Mouse (Mus musculus) forebrain, embryonic 12.5 days (tissue): ENCODE data around the gene Pax1. TPM values are rescaled to one million over a fixed set of nuclear protein-coding genes. Genes with fewer than 3 reads are reported as not detected.

Source experiments
- ATAC-seq: fragments of 200-750 bp; cut with Nextera tagmentation; 2 replicates; pipeline ENCODE4 v1.8.0; 2017; ENCODE audit warnings: moderate TSS enrichment; ENCODE audit not compliant: low FRiP score
- H3K27ac ChIP-seq: fragments of 300-500 bp; sonication (generic); 2 replicates; pipeline ENCODE4 v1.5.1; 2016; ENCODE audit warnings: mild to moderate bottlenecking
- H3K27me3 ChIP-seq: fragments of 300-500 bp; sonication (generic); 2 replicates; pipeline ENCODE4 v1.6.1; 2016; ENCODE audit warnings: mild to moderate bottlenecking
- H3K36me3 ChIP-seq: fragments of 300-500 bp; sonication (generic); replicated peaks from 2 replicates; pipeline ENCODE4 v1.6.1; 2016; ENCODE audit warnings: mild to moderate bottlenecking
- H3K4me1 ChIP-seq: fragments of 300-500 bp; sonication (generic); 2 replicates; pipeline ENCODE4 v1.6.1; 2016
- H3K4me2 ChIP-seq: fragments of 300-500 bp; sonication (generic); 2 replicates; pipeline ENCODE4 v1.6.1; 2016; ENCODE audit warnings: mild to moderate bottlenecking, moderate library complexity
- H3K4me3 ChIP-seq: fragments of 300-500 bp; sonication (generic); replicated peaks from 2 replicates; pipeline ENCODE4 v1.5.1; 2016; ENCODE audit warnings: mild to moderate bottlenecking
- H3K9ac ChIP-seq: fragments of 300-500 bp; sonication (generic); 2 replicates; pipeline ENCODE4 v1.6.1; 2016; ENCODE audit warnings: mild to moderate bottlenecking
- H3K9me3 ChIP-seq: fragments of 300-500 bp; sonication (generic); 2 replicates; pipeline ENCODE4 v1.6.1; 2016
- WGBS: fragments of 180-500 bp; shearing (Covaris S2); methylation state at CpG from one replicate; pipeline ENCODE4 v1.1.7; 2016; 5-methylcytosine and 5-hydroxymethylcytosine counted together
- polyA plus RNA-seq: library from polyadenylated mRNA; unstranded; fragments of >200 nt; fragmentation: Nextera tagmentation; extraction: Ambion mirVana; gene quantifications from 2 replicates; pipeline ENCODE4 v1.2.1, GENCODE M21; 2016

Pax1 gene
- polyA plus RNA-seq, 1 experiment from 2014 or later = 2.2 TPM

- Histone ChIP-seq H3K4me1 (peaks cover 18% of the 10 kb centered on the region), H3K4me2 (peak overlapping the region; percentile 45), H3K9ac (no peak overlapping the region), H3K36me3 (no peaks in the 10 kb centered on the region), H3K9me3 (no peaks in the 10 kb centered on the region), H3K4me3 (peak overlapping the region; percentile 32), H3K27me3 (peaks cover 92% of the 10 kb centered on the region), H3K27ac (no peak overlapping the region)
- WGBS = under 1% methylated on average over 78 of the region's 80 CpGs
- peak; percentile 67 for ATAC-seq
These were observed 3.5 kb downstream of the Pax1 start for GRCm38 (mm10) chr2:147364982-147365907.

GRCm38 (mm10) chr2:147365908-147366630 lies 4.3 kb downstream of the Pax1 start:
- peaks cover 92% of the 10 kb centered on the region for H3K27me3 ChIP-seq
- 1% methylated on average over 36 of the region's 36 CpGs for WGBS
- H3K4me3 ChIP-seq = 0 out of 2 replicates have a peak overlapping the region, but pooled peaks have one; percentile 32
- no peak overlapping the region for H3K4me2 ChIP-seq
- no peak overlapping the region for H3K27ac ChIP-seq
- H3K9me3 ChIP-seq = no peaks in the 10 kb centered on the region
- ATAC-seq = no peak
- peaks cover 18% of the 10 kb centered on the region for H3K4me1 ChIP-seq
- no peaks in the 10 kb centered on the region for H3K36me3 ChIP-seq
- H3K9ac ChIP-seq = no peak overlapping the region

GRCm38 (mm10) chr2:147367246-147367820 lies 5.6 kb downstream of the Pax1 start:
- Histone ChIP-seq H3K4me2 (no peak overlapping the region), H3K4me3 (no peak overlapping the region), H3K9ac (no peak overlapping the region), H3K9me3 (no peaks in the 10 kb centered on the region), H3K27ac (no peak overlapping the region), H3K36me3 (no peaks in the 10 kb centered on the region), H3K27me3 (peaks cover 92% of the 10 kb centered on the region), H3K4me1 (peaks cover 13% of the 10 kb centered on the region)
- under 1% methylated on average over 12 of the region's 12 CpGs for WGBS
- ATAC-seq = no peak

GRCm38 (mm10) chr2:147367911-147368591 lies 6.3 kb downstream of the Pax1 start:
- H3K4me1 ChIP-seq = peaks cover 13% of the 10 kb centered on the region
- WGBS = 2% methylated on average over 32 of the region's 32 CpGs
- H3K27me3 ChIP-seq = peaks cover 92% of the 10 kb centered on the region
- H3K27ac ChIP-seq = no peak overlapping the region
- H3K9ac ChIP-seq = no peak overlapping the region
- no peaks in the 10 kb centered on the region for H3K36me3 ChIP-seq
- H3K4me2 ChIP-seq = no peak overlapping the region
- no peak overlapping the region for H3K4me3 ChIP-seq
- no peak for ATAC-seq
- H3K9me3 ChIP-seq = no peaks in the 10 kb centered on the region

GRCm38 (mm10) chr2:147369561-147369960 lies 7.8 kb downstream of the Pax1 start:
- H3K36me3 ChIP-seq = no peaks in the 10 kb centered on the region
- WGBS = 2% methylated on average over 9 of the region's 9 CpGs

GRCm38 (mm10) chr2:147370091-147370490 lies 8.4 kb downstream of the Pax1 start:
- peaks cover 92% of the 10 kb centered on the region for H3K27me3 ChIP-seq
- peaks cover 15% of the 10 kb centered on the region for H3K4me1 ChIP-seq
- no peak overlapping the region for H3K4me3 ChIP-seq
- H3K27ac ChIP-seq = no peak overlapping the region
- no peak overlapping the region for H3K4me2 ChIP-seq
- 7% methylated on average over 5 of the region's 5 CpGs for WGBS
- H3K9ac ChIP-seq = no peak overlapping the region
- no peaks in the 10 kb centered on the region for H3K9me3 ChIP-seq
- H3K36me3 ChIP-seq = no peaks in the 10 kb centered on the region
- ATAC-seq = no peak

More at GRCm38 (mm10) chr2:147369561-147369960, 7.8 kb downstream of the Pax1 start:
- Histone ChIP-seq H3K4me2 (no peak overlapping the region), H3K9ac (no peak overlapping the region), H3K27ac (no peak overlapping the region), H3K4me1 (peaks cover 19% of the 10 kb centered on the region), H3K4me3 (no peak overlapping the region), H3K9me3 (no peaks in the 10 kb centered on the region), H3K27me3 (peaks cover 92% of the 10 kb centered on the region)
- ATAC-seq = no peak

- no peak overlapping the region for H3K4me3 ChIP-seq
- ATAC-seq = no peak
- no peaks in the 10 kb centered on the region for H3K9me3 ChIP-seq
- no peak overlapping the region for H3K4me2 ChIP-seq
- H3K27me3 ChIP-seq = peaks cover 89% of the 10 kb centered on the region
- 0 out of 2 replicates have a peak, but pooled peaks cover 6% of the 10 kb centered on the region for H3K4me1 ChIP-seq
- H3K9ac ChIP-seq = no peak overlapping the region
- H3K27ac ChIP-seq = no peak overlapping the region
- H3K36me3 ChIP-seq = no peaks in the 10 kb centered on the region
These were observed 9.6 kb downstream of the Pax1 start for GRCm38 (mm10) chr2:147371289-147371688.

- ATAC-seq = no peak
- H3K9me3 ChIP-seq = no peaks in the 10 kb centered on the region
- H3K36me3 ChIP-seq = no peaks in the 10 kb centered on the region
- H3K27me3 ChIP-seq = peaks cover 89% of the 10 kb centered on the region
- no peak overlapping the region for H3K27ac ChIP-seq
- no peak overlapping the region for H3K4me2 ChIP-seq
- 3% methylated on average over 4 of the region's 4 CpGs for WGBS
- 0 out of 2 replicates have a peak, but pooled peaks cover 6% of the 10 kb centered on the region for H3K4me1 ChIP-seq
- no peak overlapping the region for H3K4me3 ChIP-seq
- H3K9ac ChIP-seq = no peak overlapping the region
These were observed 10.1 kb downstream of the Pax1 start for GRCm38 (mm10) chr2:147371840-147372239.

GRCm38 (mm10) chr2:147372947-147373666 lies 11.4 kb downstream of the Pax1 start:
- H3K9me3 ChIP-seq = no peaks in the 10 kb centered on the region
- no peak overlapping the region; the same call in 1 of the 2 replicates for H3K4me3 ChIP-seq
- no peaks in the 10 kb centered on the region for H3K36me3 ChIP-seq
- 1% methylated on average over 28 of the region's 28 CpGs for WGBS
- ATAC-seq = 0 out of 2 replicates have a peak, but pooled peaks have one; percentile 33
- no peak overlapping the region for H3K27ac ChIP-seq
- no peak overlapping the region for H3K9ac ChIP-seq
- 0 out of 2 replicates have a peak, but pooled peaks cover 6% of the 10 kb centered on the region for H3K4me1 ChIP-seq
- no peak overlapping the region for H3K4me2 ChIP-seq
- peaks cover 89% of the 10 kb centered on the region for H3K27me3 ChIP-seq

- ATAC-seq = 0 out of 2 replicates have a peak, but pooled peaks have one; percentile 36
- no peak overlapping the region for H3K4me2 ChIP-seq
These were observed 11.9 kb downstream of the Pax1 start for GRCm38 (mm10) chr2:147373667-147374007.

GRCm38 (mm10) chr2:147374245-147374644 lies 12.5 kb downstream of the Pax1 start:
- ATAC-seq = no peak
- H3K4me2 ChIP-seq = no peak overlapping the region
- H3K4me3 ChIP-seq = no peak overlapping the region
- under 1% methylated on average over 4 of the region's 4 CpGs for WGBS
- 0 out of 2 replicates have a peak, but pooled peaks cover 6% of the 10 kb centered on the region for H3K4me1 ChIP-seq
- no peak overlapping the region for H3K27ac ChIP-seq
- H3K36me3 ChIP-seq = no peaks in the 10 kb centered on the region
- no peak overlapping the region for H3K9ac ChIP-seq
- H3K9me3 ChIP-seq = no peaks in the 10 kb centered on the region
- peaks cover 89% of the 10 kb centered on the region for H3K27me3 ChIP-seq

More at GRCm38 (mm10) chr2:147373667-147374007, 11.9 kb downstream of the Pax1 start:
- no peaks in the 10 kb centered on the region for H3K36me3 ChIP-seq
- WGBS = under 1% methylated on average over 19 of the region's 19 CpGs
- 0 out of 2 replicates have a peak, but pooled peaks cover 6% of the 10 kb centered on the region for H3K4me1 ChIP-seq
- no peak overlapping the region for H3K27ac ChIP-seq
- H3K27me3 ChIP-seq = peaks cover 89% of the 10 kb centered on the region
- no peak overlapping the region for H3K9ac ChIP-seq
- H3K9me3 ChIP-seq = no peaks in the 10 kb centered on the region
- H3K4me3 ChIP-seq = no peak overlapping the region; the same call in 1 of the 2 replicates
